Mouse (Mus musculus) hindbrain, embryonic 13.5 days (tissue): ENCODE results near the gene Acot7. TPM values are rescaled to one million over a fixed set of nuclear protein-coding genes. Genes with fewer than 3 reads are reported as not detected.

Experiments
- ATAC-seq: fragments of 200-750 bp; cut with Nextera tagmentation; 2 replicates; pipeline ENCODE4 v1.8.0; 2017; ENCODE audit warnings: moderate TSS enrichment; ENCODE audit not compliant: low FRiP score
- H3K27ac ChIP-seq: fragments of 300-500 bp; sonication (generic); 2 replicates; pipeline ENCODE4 v1.5.1; 2015; ENCODE audit warnings: inconsistent platforms, mild to moderate bottlenecking, moderate library complexity
- H3K27me3 ChIP-seq: fragments of 300-500 bp; sonication (generic); 2 replicates; pipeline ENCODE4 v1.6.1; 2015; ENCODE audit warnings: mild to moderate bottlenecking, inconsistent platforms
- H3K36me3 ChIP-seq: fragments of 300-500 bp; sonication (generic); 2 replicates; pipeline ENCODE4 v1.6.1; 2015; ENCODE audit warnings: mild to moderate bottlenecking, inconsistent platforms
- H3K4me1 ChIP-seq: fragments of 300-500 bp; sonication (generic); replicated peaks from 2 replicates; pipeline ENCODE4 v1.6.1; 2015; ENCODE audit warnings: inconsistent platforms
- H3K4me2 ChIP-seq: fragments of 300-500 bp; sonication (generic); 2 replicates; pipeline ENCODE4 v1.6.1; 2015; ENCODE audit warnings: inconsistent platforms, mild to moderate bottlenecking, moderate library complexity
- H3K4me3 ChIP-seq: fragments of 300-500 bp; sonication (generic); 2 replicates; pipeline ENCODE4 v1.5.1; 2015; ENCODE audit warnings: mild to moderate bottlenecking, inconsistent platforms
- H3K9ac ChIP-seq: fragments of 300-500 bp; sonication (generic); 2 replicates; pipeline ENCODE4 v1.6.1; 2015; ENCODE audit warnings: mild to moderate bottlenecking, inconsistent platforms
- H3K9me3 ChIP-seq: fragments of 300-500 bp; sonication (generic); 2 replicates; pipeline ENCODE4 v1.6.1; 2016; ENCODE audit warnings: inconsistent platforms
- WGBS: fragments of 180-500 bp; shearing (Covaris S2); methylation state at CpG from one replicate; pipeline ENCODE4 v1.1.7; 2015; 5-methylcytosine and 5-hydroxymethylcytosine counted together
- polyA plus RNA-seq: library from polyadenylated mRNA; unstranded; fragments of >200 nt; fragmentation: Nextera tagmentation; extraction: Ambion mirVana; gene quantifications from 2 replicates; pipeline ENCODE4 v1.2.1, GENCODE M21; 2015

Acot7 gene
- polyA plus RNA-seq, 1 experiment from 2014 or later = 269 TPM

DNA sequence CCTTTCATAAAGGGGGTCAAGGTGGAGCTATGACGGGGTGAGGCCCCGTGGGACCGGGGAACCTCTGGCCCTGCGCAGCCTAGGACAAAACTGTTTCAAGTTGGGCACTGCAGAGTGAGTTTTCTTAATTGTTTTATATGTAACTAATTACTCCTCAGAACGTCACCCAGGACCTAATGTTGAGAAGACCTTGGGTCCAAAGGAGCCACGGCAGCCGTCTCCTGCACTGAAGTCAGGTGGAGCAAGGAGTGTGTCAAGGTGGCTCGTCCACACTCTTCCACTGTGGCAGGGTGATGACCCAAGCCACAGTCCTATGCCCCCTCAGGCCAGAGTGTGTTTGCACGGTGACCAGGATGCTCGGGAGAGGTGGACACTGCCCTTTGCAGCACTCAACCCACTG lies 125.2 kb downstream of the Acot7 start:
- no peak for ATAC-seq
- WGBS = 93% methylated on average over 10 of the region's 10 CpGs

DNA sequence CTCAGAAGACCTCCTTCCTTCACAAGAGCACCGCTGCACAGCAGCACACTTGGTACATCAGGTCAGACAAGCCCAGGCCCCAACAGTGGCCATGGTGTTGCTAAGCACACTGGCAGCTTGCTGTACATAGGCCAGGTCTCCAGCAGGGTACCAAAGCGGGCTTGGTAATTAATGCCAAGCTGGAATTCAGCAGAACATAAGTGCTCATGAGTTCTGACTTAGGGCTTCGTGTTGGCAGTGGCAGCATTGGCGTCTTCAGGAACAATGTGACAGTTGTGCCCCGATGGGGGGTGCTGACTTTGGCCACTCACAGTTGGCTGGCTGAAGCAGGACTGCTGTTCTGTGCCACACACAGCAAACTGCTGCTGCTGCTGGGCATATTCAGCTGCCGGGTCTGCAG lies 126.8 kb downstream of the Acot7 start:
- 88% methylated on average over 6 of the region's 6 CpGs for WGBS
- Histone ChIP-seq H3K9me3 (no peaks in the 10 kb centered on the region), H3K36me3 (peaks cover 60% of the 10 kb centered on the region), H3K4me2 (no peak overlapping the region), H3K27ac (no peak overlapping the region), H3K27me3 (peaks cover 19% of the 10 kb centered on the region), H3K9ac (no peak overlapping the region), H3K4me3 (no peak overlapping the region), H3K4me1 (peaks cover 15% of the 10 kb centered on the region)
- ATAC-seq = no peak

More for the DNA sequence above, 125.2 kb downstream of the Acot7 start:
- Histone ChIP-seq H3K4me2 (no peak overlapping the region), H3K4me1 (peaks cover 28% of the 10 kb centered on the region), H3K27me3 (0 out of 2 replicates have a peak, but pooled peaks cover 17% of the 10 kb centered on the region), H3K36me3 (peaks cover 55% of the 10 kb centered on the region), H3K9ac (no peak overlapping the region), H3K9me3 (no peaks in the 10 kb centered on the region), H3K4me3 (no peak overlapping the region), H3K27ac (no peak overlapping the region)

DNA sequence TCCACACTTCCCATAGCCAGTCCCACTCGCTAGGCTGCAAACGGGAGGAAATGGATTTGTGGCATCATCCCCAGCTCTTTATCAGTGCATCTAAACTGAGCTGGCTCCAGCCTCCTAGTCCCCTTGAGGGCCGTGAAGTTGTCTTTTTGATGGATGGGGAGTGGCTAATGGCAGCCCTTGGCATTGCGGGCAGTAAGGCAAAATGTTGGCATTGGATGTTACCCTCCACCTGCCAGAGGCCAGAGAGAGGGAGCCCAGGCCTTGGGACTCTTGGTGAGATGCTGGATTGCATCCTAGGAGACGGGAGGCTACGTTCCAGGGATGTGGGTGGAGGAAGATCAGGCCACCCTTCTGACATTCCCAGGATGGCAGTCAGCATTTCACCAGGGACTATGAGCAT lies 128.1 kb downstream of the Acot7 start:
- Histone ChIP-seq H3K27ac (peak overlapping the region; percentile 20; the same call in 1 of the 2 replicates), H3K36me3 (peaks cover 47% of the 10 kb centered on the region), H3K27me3 (peaks cover 32% of the 10 kb centered on the region), H3K9ac (peak overlapping the region; percentile 58), H3K4me3 (no peak overlapping the region), H3K4me2 (no peak overlapping the region), H3K9me3 (no peaks in the 10 kb centered on the region), H3K4me1 (peaks cover 15% of the 10 kb centered on the region)
- 71% methylated on average over 6 of the region's 6 CpGs for WGBS
- ATAC-seq = no peak

DNA sequence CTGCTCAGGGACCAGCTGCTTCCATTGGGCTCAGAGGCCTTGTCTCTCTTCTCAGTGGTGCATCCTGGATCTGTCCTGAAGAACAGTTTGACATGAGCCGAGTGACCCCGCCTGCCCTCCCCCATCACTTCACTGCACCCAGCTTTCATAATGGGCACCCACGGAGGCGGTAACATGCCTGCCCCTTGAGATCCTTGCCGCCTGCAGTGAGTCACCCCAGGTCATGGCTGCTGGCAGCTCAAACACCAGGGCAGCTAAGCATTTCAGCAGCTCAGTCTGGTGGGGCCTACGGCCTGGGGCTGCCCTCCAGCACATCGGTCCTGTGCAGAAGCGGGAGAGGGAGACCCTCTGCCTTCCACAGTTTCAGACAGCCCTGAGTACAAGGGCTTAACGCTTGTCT lies 129.6 kb downstream of the Acot7 start:
- H3K36me3 ChIP-seq = peaks cover 31% of the 10 kb centered on the region

DNA sequence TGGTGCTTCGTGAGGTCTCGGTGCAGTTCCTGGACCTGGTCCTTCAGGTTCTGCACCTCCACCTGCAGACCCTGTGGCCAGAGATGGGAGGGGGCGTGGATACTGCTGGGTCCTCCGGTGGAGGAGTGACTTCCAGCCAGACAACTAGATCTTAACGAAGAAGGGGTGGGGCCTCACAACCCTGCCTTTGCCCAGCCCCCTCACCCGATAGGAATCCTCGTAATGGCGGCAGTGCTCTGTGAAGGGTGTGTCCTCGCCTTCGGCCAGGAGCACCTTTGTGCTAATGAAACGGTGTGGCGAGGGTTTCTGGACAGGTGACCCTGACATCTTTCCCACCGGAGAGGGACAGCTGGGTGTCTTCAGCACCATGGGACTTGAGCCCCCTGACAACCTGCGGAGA lies 134.3 kb downstream of the Acot7 start:
- H3K4me1 ChIP-seq = peaks cover 35% of the 10 kb centered on the region
- H3K9me3 ChIP-seq = no peaks in the 10 kb centered on the region
- H3K27me3 ChIP-seq = peaks cover 90% of the 10 kb centered on the region
- peak overlapping the region; percentile 64 for H3K9ac ChIP-seq
- peaks cover 7% of the 10 kb centered on the region; the same call in 1 of the 2 replicates for H3K36me3 ChIP-seq
- peak overlapping the region; percentile 59 for H3K4me2 ChIP-seq
- no peak for ATAC-seq
- H3K4me3 ChIP-seq = peak overlapping the region; percentile 40
- H3K27ac ChIP-seq = no peak overlapping the region; the same call in 1 of the 2 replicates
- WGBS = 5% methylated on average over 14 of the region's 14 CpGs

More for the DNA sequence above, 129.6 kb downstream of the Acot7 start:
- Histone ChIP-seq H3K27ac (no peak overlapping the region), H3K4me3 (no peak overlapping the region), H3K27me3 (peaks cover 48% of the 10 kb centered on the region), H3K4me1 (peaks cover 22% of the 10 kb centered on the region), H3K9ac (0 out of 2 replicates have a peak overlapping the region, but pooled peaks have one; percentile 2), H3K4me2 (no peak overlapping the region), H3K9me3 (no peaks in the 10 kb centered on the region)
- ATAC-seq = no peak
- 74% methylated on average over 9 of the region's 9 CpGs for WGBS

DNA sequence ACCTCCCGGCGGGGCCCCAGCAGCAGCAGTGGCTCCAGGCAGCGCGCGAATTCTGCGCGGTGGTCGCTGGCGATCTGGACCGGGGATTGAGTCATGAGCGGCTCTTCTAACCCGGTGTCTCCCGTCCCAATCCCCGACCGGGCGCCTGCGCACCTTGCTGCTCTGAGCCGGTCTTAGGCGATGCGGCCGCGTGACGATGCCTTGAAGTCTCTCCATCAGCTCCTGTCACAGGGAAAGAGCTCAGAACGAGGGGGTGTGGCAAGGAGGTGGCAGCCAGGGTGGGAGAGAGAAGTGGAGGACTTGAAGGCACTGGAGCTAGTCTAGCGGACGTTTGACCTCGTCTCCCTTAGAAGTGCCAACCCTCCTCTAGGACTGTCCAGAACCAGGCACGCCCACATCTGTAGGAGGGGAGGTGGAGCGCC lies 135.3 kb downstream of the Acot7 start:
- peaks cover 36% of the 10 kb centered on the region for H3K4me1 ChIP-seq
- peak overlapping the region; percentile 64 for H3K9ac ChIP-seq
- H3K27ac ChIP-seq = no peak overlapping the region
- ATAC-seq = peak; percentile 65
- H3K4me2 ChIP-seq = peak overlapping the region; percentile 59
- peak overlapping the region; percentile 40 for H3K4me3 ChIP-seq
- no peaks in the 10 kb centered on the region for H3K9me3 ChIP-seq
- H3K36me3 ChIP-seq = peaks cover 7% of the 10 kb centered on the region; the same call in 1 of the 2 replicates
- WGBS = under 1% methylated on average over 29 of the region's 29 CpGs
- peaks cover 95% of the 10 kb centered on the region for H3K27me3 ChIP-seq

DNA sequence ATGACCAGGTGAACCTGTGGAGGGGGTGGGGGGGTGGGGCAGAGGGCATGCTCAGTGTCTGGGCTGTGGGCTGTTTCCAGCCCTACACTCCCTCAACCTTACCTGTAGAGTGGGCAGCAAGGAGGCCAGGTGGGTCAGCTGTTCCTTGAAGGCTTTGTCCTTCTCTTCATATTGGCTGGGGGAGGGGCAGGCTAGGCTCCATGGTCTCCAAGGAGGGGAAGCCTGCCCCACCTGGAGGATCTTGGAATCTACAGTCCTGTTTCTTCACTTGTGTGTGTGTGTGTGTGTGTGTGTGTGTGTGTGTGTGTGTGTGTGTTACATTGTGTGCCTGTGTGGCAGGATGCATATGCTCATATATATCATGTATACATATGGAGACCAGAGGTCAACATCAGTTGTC lies 136.0 kb downstream of the Acot7 start:
- Histone ChIP-seq H3K9me3 (no peaks in the 10 kb centered on the region), H3K27ac (no peak overlapping the region), H3K4me1 (peaks cover 43% of the 10 kb centered on the region), H3K36me3 (peaks cover 4% of the 10 kb centered on the region; the same call in 1 of the 2 replicates), H3K4me2 (peak overlapping the region; percentile 59), H3K9ac (no peak overlapping the region), H3K27me3 (peaks cover 100% of the 10 kb centered on the region), H3K4me3 (peak overlapping the region; percentile 40; the same call in 1 of the 2 replicates)
- ATAC-seq = no peak

DNA sequence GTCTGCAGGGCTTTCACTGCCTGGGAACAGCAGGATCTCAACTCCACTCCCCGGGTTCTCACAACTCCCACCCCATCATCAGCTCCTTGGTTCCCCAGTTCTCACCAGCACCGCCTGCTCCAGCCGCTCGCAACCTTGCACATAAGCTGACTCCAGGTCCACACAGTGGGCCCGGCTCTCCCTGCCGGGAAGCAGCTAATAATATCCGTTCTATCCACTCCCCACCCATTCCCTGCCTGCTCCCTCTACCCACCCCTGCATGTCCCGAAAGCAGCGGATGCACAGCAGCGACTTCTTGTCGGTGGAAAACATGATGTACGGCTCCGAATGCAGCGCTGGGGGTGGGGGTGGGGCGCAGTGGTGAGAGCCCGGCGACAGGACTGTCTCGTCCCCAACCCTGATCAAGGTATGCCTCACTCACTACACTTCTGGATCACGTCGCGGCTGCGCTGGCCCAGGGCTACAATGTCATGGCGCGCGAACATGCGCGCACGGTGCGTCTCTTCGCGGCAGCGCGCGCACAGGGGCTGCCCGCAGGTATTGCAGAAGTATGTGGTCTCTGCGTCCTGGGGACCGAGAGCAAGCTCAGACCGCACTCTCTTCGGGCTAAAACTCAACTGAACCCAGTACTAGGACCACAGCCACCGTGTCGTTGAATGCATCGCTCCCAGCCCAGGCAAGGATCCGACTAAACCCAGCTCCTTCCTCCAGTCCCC lies 137.7 kb downstream of the Acot7 start:
- WGBS = 1% methylated on average over 43 of the region's 43 CpGs
- no peaks in the 10 kb centered on the region for H3K36me3 ChIP-seq
- peak overlapping the region; percentile 57 for H3K4me2 ChIP-seq
- no peak for ATAC-seq
- peak overlapping the region; percentile 37 for H3K4me3 ChIP-seq
- H3K4me1 ChIP-seq = peaks cover 43% of the 10 kb centered on the region
- H3K27ac ChIP-seq = no peak overlapping the region
- peaks cover 87% of the 10 kb centered on the region for H3K27me3 ChIP-seq
- H3K9me3 ChIP-seq = no peaks in the 10 kb centered on the region
- H3K9ac ChIP-seq = peak overlapping the region; percentile 62

DNA sequence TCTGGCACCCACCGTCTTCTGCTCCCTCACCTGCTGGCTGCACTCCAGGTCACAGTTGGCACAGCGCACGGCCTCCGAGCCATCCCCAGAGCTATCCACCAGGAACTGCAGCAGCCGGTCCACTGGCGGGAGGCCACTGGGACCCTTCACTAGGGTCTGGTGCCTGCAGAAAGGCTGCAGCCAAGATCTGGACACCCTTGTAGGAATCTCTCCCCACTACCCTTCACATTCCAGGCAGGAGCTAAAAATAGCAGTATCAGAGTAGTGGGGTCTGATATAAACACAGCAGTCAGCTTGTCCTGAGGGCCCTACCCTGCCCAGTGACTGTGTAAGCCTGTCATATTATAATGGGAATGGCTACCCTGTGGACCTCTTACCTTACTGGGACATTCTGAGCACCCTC lies 139.7 kb downstream of the Acot7 start:
- Histone ChIP-seq H3K4me3 (no peak overlapping the region), H3K36me3 (no peaks in the 10 kb centered on the region), H3K4me2 (no peak overlapping the region), H3K4me1 (peaks cover 34% of the 10 kb centered on the region), H3K27me3 (peaks cover 76% of the 10 kb centered on the region), H3K9ac (0 out of 2 replicates have a peak overlapping the region, but pooled peaks have one; percentile 36), H3K9me3 (no peaks in the 10 kb centered on the region), H3K27ac (no peak overlapping the region)
- WGBS = 90% methylated on average over 6 of the region's 6 CpGs
- no peak for ATAC-seq

DNA sequence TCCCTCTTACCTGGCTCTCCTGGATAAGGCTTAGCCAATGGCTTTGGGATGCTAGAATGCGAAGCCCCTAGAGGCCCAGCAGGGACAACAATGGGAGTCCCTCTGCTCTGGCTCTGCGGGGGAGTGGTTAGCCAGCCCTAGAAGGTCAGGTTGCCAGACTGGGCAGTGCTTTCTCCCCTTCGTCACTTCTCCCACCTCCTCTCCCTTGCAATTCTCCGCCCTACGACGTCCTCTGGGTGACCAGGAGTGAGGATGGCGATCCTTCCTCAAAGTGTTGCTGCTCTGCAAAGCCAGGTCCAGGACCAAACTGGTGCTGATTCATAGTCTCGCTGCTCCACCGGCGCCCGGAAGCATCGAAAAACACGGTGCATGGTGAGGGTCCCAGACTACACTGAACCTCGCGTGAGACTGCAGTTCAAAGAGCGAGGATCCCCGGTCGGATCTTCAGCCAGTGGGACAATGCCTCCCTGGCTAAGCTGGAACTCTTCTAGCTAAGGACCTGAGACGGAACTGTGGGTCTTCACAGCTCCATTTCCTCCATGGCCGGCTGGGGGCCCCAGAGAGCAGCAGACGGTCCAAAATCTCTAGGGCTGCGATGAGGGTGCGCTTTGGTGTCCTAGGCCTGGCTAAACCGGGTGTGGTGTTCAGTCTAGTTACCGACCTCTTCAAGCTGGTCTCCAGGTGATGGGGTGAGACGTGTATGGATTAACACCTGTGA lies 140.7 kb downstream of the Acot7 start, which contains the start of gene Rnf207:
Gene Rnf207 (minus strand): TSS at position 477 of the 718 bp plus-strand sequence.
- Histone ChIP-seq H3K9ac (peak within 1 kb of the TSS; percentile 51; the same call in 1 of the 2 replicates), H3K4me3 (peak within 1 kb of the TSS; percentile 18; the same call in 1 of the 2 replicates), H3K4me2 (peak within 1 kb of the TSS; percentile 29), H3K36me3 (no peaks in the 10 kb centered on the region), H3K27me3 (peaks cover 69% of the 10 kb centered on the region), H3K9me3 (no peaks in the 10 kb centered on the region), H3K27ac (no peak within 1 kb of the TSS), H3K4me1 (peaks cover 24% of the 10 kb centered on the region)
- no peak for ATAC-seq
- 4% methylated on average over 26 of the region's 26 CpGs for WGBS
